Mouse (Mus musculus) embryonic facial prominence, embryonic 10.5 days (tissue): Measurements from ENCODE around the gene Ak5. TPM values are rescaled to one million over a fixed set of nuclear protein-coding genes. Genes with fewer than 3 reads are reported as not detected.
A peak's percentile ranks its signal among the peaks of the same experiment; 100 is the strongest.

Experiments
- DNase-seq: peaks from one replicate; pipeline ENCODE4 v3.0.0-alpha.2; 2017; ENCODE audit warnings: low spot score
- H3K27ac ChIP-seq: fragments of 300-500 bp; sonication (generic); replicated peaks from 2 replicates; pipeline ENCODE4 v1.5.1; 2016; ENCODE audit warnings: mild to moderate bottlenecking
- H3K27me3 ChIP-seq: fragments of 300-500 bp; sonication (generic); replicated peaks from 2 replicates; pipeline ENCODE4 v1.6.1; 2016; ENCODE audit warnings: low read depth, mild to moderate bottlenecking; ENCODE audit not compliant: poor library complexity, severe bottlenecking
- H3K36me3 ChIP-seq: fragments of 300-500 bp; sonication (generic); replicated peaks from 2 replicates; pipeline ENCODE4 v1.6.1; 2016; ENCODE audit warnings: mild to moderate bottlenecking, moderate library complexity
- H3K4me1 ChIP-seq: fragments of 300-500 bp; sonication (generic); 2 replicates; pipeline ENCODE4 v1.6.1; 2016
- H3K4me3 ChIP-seq: fragments of 300-500 bp; sonication (generic); 2 replicates; pipeline ENCODE4 v1.5.1; 2016; ENCODE audit warnings: mild to moderate bottlenecking, moderate library complexity
- H3K9me3 ChIP-seq: fragments of 300-500 bp; sonication (generic); 2 replicates; pipeline ENCODE4 v1.6.1; 2016; ENCODE audit warnings: mild to moderate bottlenecking
- WGBS: fragments of 180-500 bp; shearing (Covaris S2); methylation state at CpG from one replicate; pipeline ENCODE4 v1.1.7; 2016; 5-methylcytosine and 5-hydroxymethylcytosine counted together
- polyA plus RNA-seq: library from polyadenylated mRNA; unstranded; fragments of >200 nt; fragmentation: Nextera tagmentation; extraction: Ambion mirVana; gene quantifications from 2 replicates; pipeline ENCODE4 v1.2.1, GENCODE M21; 2016

Ak5 gene
- polyA plus RNA-seq, 1 experiment from 2014 or later = 0.93 TPM

- no peak for DNase-seq
- H3K4me1 ChIP-seq = no peaks in the 10 kb centered on the region
- H3K27me3 ChIP-seq = no peaks in the 10 kb centered on the region
- H3K9me3 ChIP-seq = no peaks in the 10 kb centered on the region
- H3K27ac ChIP-seq = no peak overlapping the region
- 85% methylated on average over 9 of the region's 9 CpGs for WGBS
- no peaks in the 10 kb centered on the region for H3K36me3 ChIP-seq
- no peak overlapping the region for H3K4me3 ChIP-seq
Measured at GRCm38 (mm10) chr3:152689105-152689504, 20.9 kb upstream of the Ak5 start.

- no peaks in the 10 kb centered on the region for H3K4me1 ChIP-seq
- 85% methylated on average over 5 of the region's 5 CpGs for WGBS
- no peak overlapping the region for H3K27ac ChIP-seq
- no peaks in the 10 kb centered on the region for H3K36me3 ChIP-seq
- H3K9me3 ChIP-seq = no peaks in the 10 kb centered on the region
- H3K4me3 ChIP-seq = no peak overlapping the region
- no peak for DNase-seq
- no peaks in the 10 kb centered on the region for H3K27me3 ChIP-seq
Measured at GRCm38 (mm10) chr3:152688532-152688931, 20.4 kb upstream of the Ak5 start.

DNA sequence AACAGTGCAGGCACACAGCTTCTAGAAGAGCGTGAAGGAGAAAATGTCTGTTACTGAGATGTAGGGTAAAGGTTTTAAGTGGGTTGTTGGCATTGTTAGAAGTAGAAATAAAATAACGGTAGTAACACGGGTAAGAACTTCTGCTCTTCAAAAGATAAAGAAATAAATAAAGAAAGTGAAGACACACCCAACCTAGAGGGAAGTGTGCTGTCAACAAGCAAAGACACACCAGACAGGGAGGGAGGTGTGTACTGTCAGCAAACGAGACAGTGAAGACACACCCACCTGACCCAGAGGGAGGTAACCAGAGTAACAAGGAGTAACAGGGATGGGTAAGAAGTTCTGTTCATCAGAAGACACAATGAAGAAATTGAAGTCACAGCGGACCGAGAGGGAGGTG is 6.5 kb upstream of the Ak5 start:
- no peak for DNase-seq
- no peaks in the 10 kb centered on the region for H3K36me3 ChIP-seq
- 83% methylated on average over 6 of the region's 6 CpGs for WGBS
- no peaks in the 10 kb centered on the region; the same call in 1 of the 2 replicates for H3K4me1 ChIP-seq
- H3K9me3 ChIP-seq = no peaks in the 10 kb centered on the region
- no peak overlapping the region for H3K4me3 ChIP-seq
- no peak overlapping the region for H3K27ac ChIP-seq
- peaks cover 3% of the 10 kb centered on the region for H3K27me3 ChIP-seq

DNA sequence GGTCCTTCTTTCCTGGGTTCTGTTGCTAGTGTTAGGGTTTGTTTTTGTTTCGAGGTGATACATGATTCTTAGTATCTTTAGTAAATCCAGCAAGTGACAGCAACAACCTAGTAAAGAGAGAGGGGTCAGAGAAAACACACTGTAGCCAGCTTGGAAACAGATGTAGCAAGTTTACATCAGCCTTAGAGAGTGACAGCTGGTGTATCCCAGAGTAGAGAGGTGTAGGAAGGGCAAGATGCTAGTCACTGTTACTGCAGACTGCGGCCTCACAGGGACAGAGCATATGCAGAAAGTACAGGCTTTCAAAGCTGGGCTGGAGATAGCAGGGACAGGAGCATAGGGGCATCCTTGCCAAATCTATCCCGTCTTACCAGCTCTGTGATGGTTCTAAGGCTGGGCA is 1.6 kb upstream of the Ak5 start:
- H3K27me3 ChIP-seq = peaks cover 50% of the 10 kb centered on the region

GRCm38 (mm10) chr3:152668793-152669192 is 633 bp upstream of the Ak5 start:
- H3K4me3 ChIP-seq = no peak overlapping the region

More for the DNA sequence above, 1.6 kb upstream of the Ak5 start:
- Histone ChIP-seq H3K4me1 (peaks cover 15% of the 10 kb centered on the region), H3K9me3 (no peaks in the 10 kb centered on the region), H3K4me3 (no peak overlapping the region), H3K36me3 (no peaks in the 10 kb centered on the region), H3K27ac (no peak overlapping the region)
- DNase-seq = no peak
- WGBS = 76% methylated on average over 3 of the region's 3 CpGs

DNA sequence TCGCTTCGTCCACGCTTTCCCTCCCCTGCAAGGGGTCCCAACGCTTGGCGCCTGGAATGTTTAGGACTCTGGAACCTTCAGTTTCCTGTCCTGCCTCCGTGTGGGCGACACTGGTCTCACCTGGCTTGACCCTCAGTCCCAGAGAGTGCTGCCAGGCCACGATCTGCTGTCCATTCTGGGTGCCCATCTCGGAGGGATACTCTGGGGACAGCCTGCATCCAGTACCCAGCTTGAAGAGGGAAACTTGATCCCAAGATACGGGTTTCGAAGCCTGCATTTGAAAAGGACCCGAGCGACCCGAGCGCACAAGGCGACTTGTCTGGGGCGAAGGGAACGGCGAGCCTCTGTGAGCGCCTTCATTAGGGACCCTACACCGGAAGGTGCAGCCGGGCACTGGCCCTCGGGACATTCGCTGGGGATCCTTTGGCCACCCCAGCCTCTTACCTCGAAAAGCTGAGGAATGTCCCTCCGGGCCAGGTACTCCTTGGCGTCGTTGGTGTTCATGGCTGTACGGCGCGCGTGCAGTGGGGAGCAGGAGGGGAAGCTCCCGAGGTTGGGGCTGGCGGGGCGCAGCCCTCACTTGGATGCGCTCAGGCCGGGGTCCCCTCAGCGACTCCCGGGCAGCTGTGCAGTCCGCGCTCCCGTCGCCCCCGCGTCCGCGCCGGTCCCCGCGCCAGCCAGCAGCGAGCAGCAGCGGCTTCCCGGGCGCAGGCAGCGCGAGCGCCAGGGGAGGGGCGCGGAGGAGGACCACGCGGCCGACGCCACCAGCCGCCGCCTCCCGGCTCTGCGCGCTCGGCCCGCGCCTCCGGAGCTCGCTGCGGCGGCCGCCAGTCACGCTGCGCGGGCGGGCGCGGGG is 576 bp downstream of the Ak5 start:
- peaks cover 15% of the 10 kb centered on the region for H3K4me1 ChIP-seq
- H3K9me3 ChIP-seq = no peaks in the 10 kb centered on the region
- peaks cover 54% of the 10 kb centered on the region for H3K27me3 ChIP-seq
- no peaks in the 10 kb centered on the region for H3K36me3 ChIP-seq
- under 1% methylated on average over 82 of the region's 82 CpGs for WGBS
- peak overlapping the region; percentile 73 for H3K4me3 ChIP-seq
- peak overlapping the region; percentile 76 for H3K27ac ChIP-seq
- peak; percentile 68 for DNase-seq

More at GRCm38 (mm10) chr3:152668793-152669192, 633 bp upstream of the Ak5 start:
- Histone ChIP-seq H3K36me3 (no peaks in the 10 kb centered on the region), H3K27me3 (peaks cover 54% of the 10 kb centered on the region), H3K27ac (no peak overlapping the region), H3K9me3 (no peaks in the 10 kb centered on the region), H3K4me1 (peaks cover 15% of the 10 kb centered on the region)
- 72% methylated on average over 2 of the region's 2 CpGs for WGBS
- no peak for DNase-seq

DNA sequence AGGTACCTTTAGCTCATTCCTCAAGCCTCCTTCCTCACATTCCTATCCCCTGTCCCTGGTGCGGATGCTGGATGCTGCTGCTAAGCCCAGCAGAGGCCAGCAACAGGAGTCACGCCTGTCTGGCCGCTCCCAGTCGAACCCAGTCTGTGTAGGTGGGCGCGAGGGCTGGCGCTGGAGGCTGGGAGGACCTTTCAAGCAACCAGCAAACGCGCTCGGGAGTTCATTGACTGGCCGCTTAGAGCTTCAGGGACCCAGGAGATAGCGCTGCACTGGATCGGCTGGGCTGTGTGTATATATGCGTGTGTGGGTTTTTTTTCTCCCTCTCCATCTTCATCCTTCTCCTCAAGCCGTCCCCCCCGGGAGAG is 1.2 kb downstream of the Ak5 start:
- H3K27me3 ChIP-seq = peaks cover 54% of the 10 kb centered on the region

GRCm38 (mm10) chr3:152658592-152658991 is 9.6 kb downstream of the Ak5 start:
- Histone ChIP-seq H3K27me3 (no peaks in the 10 kb centered on the region), H3K36me3 (no peaks in the 10 kb centered on the region), H3K4me1 (no peaks in the 10 kb centered on the region), H3K27ac (no peak overlapping the region), H3K4me3 (no peak overlapping the region), H3K9me3 (no peaks in the 10 kb centered on the region)
- DNase-seq = no peak
- 87% methylated on average over 2 of the region's 2 CpGs for whole genome bisulfite sequencing

More for the DNA sequence above, 1.2 kb downstream of the Ak5 start:
- Histone ChIP-seq H3K27ac (no peak overlapping the region), H3K4me1 (peaks cover 15% of the 10 kb centered on the region), H3K36me3 (no peaks in the 10 kb centered on the region), H3K9me3 (no peaks in the 10 kb centered on the region), H3K4me3 (peak overlapping the region; percentile 73)
- DNase-seq = peak; percentile 58
- WGBS = under 1% methylated on average over 16 of the region's 16 CpGs

DNA sequence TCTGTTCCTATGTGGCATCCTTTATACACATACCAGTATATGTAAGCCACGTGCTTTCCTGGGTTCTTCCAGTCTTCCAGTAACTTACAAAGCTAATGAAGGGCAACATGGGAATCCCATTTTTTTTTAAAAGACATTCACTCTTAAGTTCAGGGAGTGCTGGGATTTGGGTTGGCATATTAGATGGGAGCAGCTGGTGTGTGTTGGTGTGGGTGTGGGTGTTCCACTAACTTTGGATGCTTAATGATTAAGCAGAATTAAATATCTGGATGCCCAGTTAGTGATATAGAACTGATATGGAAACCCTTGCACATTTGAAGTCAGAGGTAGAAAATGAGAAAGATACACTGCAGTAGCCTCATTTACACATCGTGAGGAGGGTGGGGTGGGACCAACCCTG is 16.2 kb downstream of the Ak5 start:
- 80% methylated on average over 2 of the region's 2 CpGs for WGBS
- no peaks in the 10 kb centered on the region for H3K27me3 ChIP-seq
- no peaks in the 10 kb centered on the region for H3K9me3 ChIP-seq
- H3K27ac ChIP-seq = no peak overlapping the region
- H3K4me1 ChIP-seq = no peaks in the 10 kb centered on the region
- DNase-seq = no peak
- H3K4me3 ChIP-seq = no peak overlapping the region
- no peaks in the 10 kb centered on the region for H3K36me3 ChIP-seq

GRCm38 (mm10) chr3:152644610-152645009 is 23.6 kb downstream of the Ak5 start:
- 89% methylated on average over 5 of the region's 5 CpGs for WGBS
- no peak for DNase-seq
- Histone ChIP-seq H3K9me3 (no peaks in the 10 kb centered on the region), H3K36me3 (no peaks in the 10 kb centered on the region), H3K27me3 (no peaks in the 10 kb centered on the region), H3K4me3 (no peak overlapping the region), H3K4me1 (no peaks in the 10 kb centered on the region), H3K27ac (no peak overlapping the region)

DNA sequence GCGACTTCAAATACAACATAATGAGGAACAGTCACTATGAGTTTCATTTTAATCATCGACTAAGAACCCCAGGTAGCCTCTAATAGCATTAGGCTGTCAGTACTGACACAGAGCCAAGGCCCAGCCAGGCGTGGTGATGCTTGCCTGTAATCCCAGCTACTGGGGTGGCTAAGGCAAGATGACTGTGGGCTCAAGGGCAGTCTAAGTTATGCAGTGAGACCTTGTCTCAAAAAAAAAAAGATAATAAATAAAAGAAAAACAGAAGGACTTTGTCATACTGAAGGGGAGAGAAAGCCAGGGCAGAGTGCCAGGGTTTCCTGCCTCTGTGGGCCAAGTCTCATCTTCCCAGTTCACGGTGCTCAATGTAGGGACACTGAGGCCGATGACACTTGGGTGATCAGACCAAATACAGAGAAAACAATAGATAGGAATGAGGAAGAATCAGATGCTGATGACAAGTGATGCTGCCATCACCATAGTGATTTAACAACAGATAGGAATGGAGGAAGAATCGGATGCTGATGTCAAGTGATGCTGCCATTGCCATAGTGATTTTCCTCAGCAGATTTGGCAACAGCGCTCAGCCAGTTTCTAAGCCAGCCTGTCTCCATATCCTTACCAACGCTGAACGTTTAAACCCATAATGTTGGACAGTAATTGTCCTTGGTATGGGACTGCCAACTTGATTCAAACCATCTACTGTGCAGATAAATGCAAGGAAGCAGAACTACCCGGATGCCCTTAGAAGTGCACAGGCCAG is 42.9 kb downstream of the Ak5 start:
- 84% methylated on average over 10 of the region's 10 CpGs for WGBS
- Histone ChIP-seq H3K4me3 (no peak overlapping the region), H3K36me3 (no peaks in the 10 kb centered on the region), H3K27me3 (no peaks in the 10 kb centered on the region), H3K4me1 (0 out of 2 replicates have a peak, but pooled peaks cover 1% of the 10 kb centered on the region), H3K9me3 (no peaks in the 10 kb centered on the region), H3K27ac (no peak overlapping the region)
- no peak for DNase-seq

- 0 out of 2 replicates have a peak, but pooled peaks cover 5% of the 10 kb centered on the region for H3K4me1 ChIP-seq
- 62% methylated on average over 11 of the region's 11 CpGs for WGBS
- H3K27ac ChIP-seq = no peak overlapping the region
- H3K9me3 ChIP-seq = no peaks in the 10 kb centered on the region
- DNase-seq = no peak
- no peak overlapping the region for H3K4me3 ChIP-seq
- no peaks in the 10 kb centered on the region for H3K36me3 ChIP-seq
- H3K27me3 ChIP-seq = no peaks in the 10 kb centered on the region
Measured at GRCm38 (mm10) chr3:152620534-152620933, 47.6 kb downstream of the Ak5 start.

GRCm38 (mm10) chr3:152620058-152620457 is 48.1 kb downstream of the Ak5 start:
- Histone ChIP-seq H3K9me3 (no peaks in the 10 kb centered on the region), H3K36me3 (no peaks in the 10 kb centered on the region), H3K4me1 (0 out of 2 replicates have a peak, but pooled peaks cover 5% of the 10 kb centered on the region), H3K4me3 (no peak overlapping the region), H3K27ac (no peak overlapping the region), H3K27me3 (no peaks in the 10 kb centered on the region)
- 86% methylated on average over 11 of the region's 11 CpGs for WGBS
- DNase-seq = no peak
